Mouse (Mus musculus): Measurements from ENCODE around the gene Foxc1. TPM values are rescaled to one million over a fixed set of nuclear protein-coding genes. Genes with fewer than 3 reads are reported as not detected.

Gene Foxc1
- polyA plus RNA-seq, 1 experiment = 3.7 TPM

DNA sequence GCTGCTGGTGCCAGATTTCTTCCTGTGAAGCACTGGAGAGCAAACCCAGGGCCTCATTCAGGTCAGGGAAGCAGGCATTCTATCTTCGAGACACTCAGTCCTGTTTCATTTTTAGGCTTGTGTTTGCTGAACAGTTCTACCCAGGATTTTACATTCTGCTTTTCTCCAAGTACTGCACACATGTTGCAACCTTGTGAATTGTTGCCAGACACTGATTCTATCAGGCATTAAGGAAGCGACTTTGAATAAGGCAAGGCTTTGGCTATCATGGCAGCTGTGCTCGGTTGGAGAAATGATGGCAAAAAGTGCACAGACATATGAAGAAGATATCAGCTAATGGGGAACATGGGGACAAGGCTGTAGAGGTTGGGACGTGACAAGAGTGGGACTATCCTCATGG, 22.0 kb downstream of the Foxc1 start:
- Histone ChIP-seq H3K27me3 (replicated peaks; ENCODE audit: control insufficient read depth, insufficient read depth, low read length) (no peaks in the 10 kb centered on the region), H3K27ac (ENCODE audit: insufficient read depth, low read depth, low read length) (no peak overlapping the region), H3K36me3 (ENCODE audit: control insufficient read depth, insufficient read depth, low read length) (no peaks in the 10 kb centered on the region), H3K4me3 (ENCODE audit: insufficient read depth, low read depth, low read length) (no peak overlapping the region), H3K4me1 (ENCODE audit: control insufficient read depth, insufficient read depth, low read length) (no peaks in the 10 kb centered on the region)
- TF ChIP-seq POLR2A (IDR thresholded peaks at IDR 0.05; ENCODE audit: low read depth, low read length) (no peak), CTCF (conservative IDR thresholded peaks at IDR 0.05; ENCODE audit: insufficient read depth, insufficient read length, low read depth, low read length) (no peak)
- no peak for DNase-seq
- 92% methylated on average over 4 of the region's 4 CpGs for WGBS

DNA sequence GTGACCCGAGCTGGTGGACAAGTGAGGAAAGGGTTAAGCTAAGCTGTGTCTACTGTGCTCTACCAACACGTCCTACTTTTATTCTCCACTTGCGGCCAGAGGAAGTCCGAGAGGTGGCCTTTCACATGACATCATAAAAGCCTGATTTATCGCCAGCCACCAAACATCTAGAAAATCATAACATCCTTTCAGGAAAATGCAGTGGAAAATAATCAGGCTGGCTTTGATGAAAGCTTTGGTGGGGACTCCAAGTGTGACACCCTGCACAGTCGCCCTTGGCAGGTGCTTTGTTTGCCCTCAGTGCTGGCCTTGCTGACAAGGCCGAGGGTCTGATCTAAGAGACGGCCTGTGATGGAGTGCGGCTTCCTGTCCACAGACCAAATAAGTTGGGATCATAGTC, 23.9 kb downstream of the Foxc1 start:
- 59% methylated on average over 9 of the region's 9 CpGs for WGBS
- TF ChIP-seq CTCF (conservative IDR thresholded peaks at IDR 0.05; ENCODE audit: insufficient read depth, insufficient read length, low read depth, low read length) (no peak), POLR2A (IDR thresholded peaks at IDR 0.05; ENCODE audit: low read depth, low read length) (no peak)
- H3K4me1 ChIP-seq (ENCODE audit: control insufficient read depth, insufficient read depth, low read length) = no peaks in the 10 kb centered on the region
- no peaks in the 10 kb centered on the region for H3K27me3 ChIP-seq (replicated peaks; ENCODE audit: control insufficient read depth, insufficient read depth, low read length)
- H3K4me3 ChIP-seq (ENCODE audit: insufficient read depth, low read depth, low read length) = no peak overlapping the region
- H3K36me3 ChIP-seq (ENCODE audit: control insufficient read depth, insufficient read depth, low read length) = no peaks in the 10 kb centered on the region
- no peak overlapping the region for H3K27ac ChIP-seq (ENCODE audit: insufficient read depth, low read depth, low read length)
- DNase-seq = no peak

DNA sequence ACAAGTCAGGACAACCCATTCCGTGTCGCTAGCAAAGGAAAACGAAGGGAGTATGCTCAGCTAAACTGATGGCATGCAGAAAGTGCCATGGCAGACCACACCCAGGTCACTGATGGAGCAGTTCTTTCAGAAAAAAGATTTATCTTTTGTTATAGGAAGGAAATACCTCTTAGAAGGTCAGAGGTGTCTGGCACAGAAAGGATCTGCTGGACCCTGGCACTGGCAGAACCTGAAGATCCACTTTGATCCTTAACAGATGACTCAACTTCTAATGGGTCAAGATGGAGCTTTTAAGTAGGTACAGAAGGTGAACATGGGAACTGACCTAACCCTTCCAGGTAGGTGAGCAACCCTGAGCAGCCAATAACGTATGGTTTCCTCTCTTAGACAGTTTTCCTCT, 29.4 kb downstream of the Foxc1 start:
- no peaks in the 10 kb centered on the region for H3K4me1 ChIP-seq (ENCODE audit: control insufficient read depth, insufficient read depth, low read length)
- H3K36me3 ChIP-seq (ENCODE audit: control insufficient read depth, insufficient read depth, low read length) = no peaks in the 10 kb centered on the region
- no peak overlapping the region for H3K27ac ChIP-seq (ENCODE audit: insufficient read depth, low read depth, low read length)
- WGBS = 79% methylated on average over 4 of the region's 4 CpGs
- DNase-seq = no peak
- H3K4me3 ChIP-seq (ENCODE audit: insufficient read depth, low read depth, low read length) = no peak overlapping the region
- TF ChIP-seq POLR2A (IDR thresholded peaks at IDR 0.05; ENCODE audit: low read depth, low read length) = no peak
- H3K27me3 ChIP-seq (replicated peaks; ENCODE audit: control insufficient read depth, insufficient read depth, low read length) = no peaks in the 10 kb centered on the region

DNA sequence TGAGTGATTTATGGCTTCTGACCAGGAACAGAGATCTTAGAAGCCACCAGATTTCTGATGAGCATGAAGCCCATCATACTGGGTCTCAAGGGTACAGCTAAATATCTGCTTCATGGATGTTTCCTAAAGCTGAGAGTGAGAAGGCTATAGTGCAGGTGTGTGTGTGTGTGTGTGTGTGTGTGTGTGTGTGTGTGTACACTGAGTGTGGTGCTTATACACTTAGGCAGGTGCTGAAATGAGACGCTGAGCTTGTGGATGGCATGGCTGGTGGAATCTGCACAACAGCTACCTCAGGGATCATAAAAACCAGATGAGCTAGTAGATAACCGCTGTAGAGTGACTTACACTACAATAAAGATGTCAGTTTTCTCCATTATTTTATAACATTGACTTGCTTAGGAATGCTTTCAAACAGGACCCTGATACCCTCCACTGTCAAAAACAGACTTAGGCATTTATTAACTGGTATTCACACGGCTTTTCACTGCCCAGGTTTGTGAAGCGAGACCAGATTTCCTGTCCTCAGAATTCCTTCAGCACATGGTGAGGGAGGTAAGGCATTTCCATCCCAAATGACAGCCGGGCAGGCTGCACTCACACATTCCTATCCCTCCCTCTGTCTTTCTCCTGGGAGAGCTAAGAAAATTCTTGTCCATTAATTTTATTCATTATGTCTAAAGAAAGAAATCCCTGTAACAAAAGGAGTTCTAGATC, 43.0 kb downstream of the Foxc1 start:
- H3K4me3 ChIP-seq (ENCODE audit: insufficient read depth, low read depth, low read length) = no peak overlapping the region
- no peaks in the 10 kb centered on the region for H3K27me3 ChIP-seq (replicated peaks; ENCODE audit: control insufficient read depth, insufficient read depth, low read length)
- DNase-seq = peak; percentile 31
- no peak overlapping the region for H3K27ac ChIP-seq (ENCODE audit: insufficient read depth, low read depth, low read length)
- no peaks in the 10 kb centered on the region for H3K36me3 ChIP-seq (ENCODE audit: control insufficient read depth, insufficient read depth, low read length)
- 29% methylated on average over 5 of the region's 5 CpGs for WGBS
- no peaks in the 10 kb centered on the region; the same call in 1 of the 2 replicates for H3K4me1 ChIP-seq (ENCODE audit: control insufficient read depth, insufficient read depth, low read length)
- no peak for TF ChIP-seq POLR2A (IDR thresholded peaks at IDR 0.05; ENCODE audit: low read depth, low read length)
- TF ChIP-seq CTCF (conservative IDR thresholded peaks at IDR 0.05; ENCODE audit: insufficient read depth, insufficient read length, low read depth, low read length) = no peak

DNA sequence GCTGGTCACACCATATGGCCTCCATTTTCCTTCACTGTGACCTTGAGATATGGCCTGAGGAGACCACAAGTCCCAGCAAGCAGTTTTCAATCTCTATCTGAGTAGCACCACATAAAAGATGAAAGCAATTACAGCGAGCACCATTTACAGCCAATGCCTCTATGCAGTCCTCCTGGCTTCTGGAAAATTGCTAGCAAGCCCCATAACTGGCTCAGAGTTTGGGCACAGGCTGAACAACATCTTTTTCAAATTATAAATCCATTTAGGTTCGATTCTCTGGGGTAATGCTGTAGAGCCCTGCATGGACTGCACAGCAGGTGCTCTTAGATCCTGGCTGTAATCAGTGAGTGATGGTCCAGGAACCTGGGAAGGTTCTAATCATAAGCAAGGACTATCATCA, 47.1 kb downstream of the Foxc1 start:
- Histone ChIP-seq H3K27ac (ENCODE audit: insufficient read depth, low read depth, low read length) (no peak overlapping the region), H3K4me3 (ENCODE audit: insufficient read depth, low read depth, low read length) (no peak overlapping the region), H3K4me1 (ENCODE audit: control insufficient read depth, insufficient read depth, low read length) (no peaks in the 10 kb centered on the region; the same call in 1 of the 2 replicates), H3K36me3 (ENCODE audit: control insufficient read depth, insufficient read depth, low read length) (no peaks in the 10 kb centered on the region), H3K27me3 (replicated peaks; ENCODE audit: control insufficient read depth, insufficient read depth, low read length) (no peaks in the 10 kb centered on the region)
- 70% methylated on average over 2 of the region's 2 CpGs for WGBS
- TF ChIP-seq CTCF (conservative IDR thresholded peaks at IDR 0.05; ENCODE audit: insufficient read depth, insufficient read length, low read depth, low read length) = no peak
- TF ChIP-seq POLR2A (IDR thresholded peaks at IDR 0.05; ENCODE audit: low read depth, low read length) = no peak
- DNase-seq = no peak

DNA sequence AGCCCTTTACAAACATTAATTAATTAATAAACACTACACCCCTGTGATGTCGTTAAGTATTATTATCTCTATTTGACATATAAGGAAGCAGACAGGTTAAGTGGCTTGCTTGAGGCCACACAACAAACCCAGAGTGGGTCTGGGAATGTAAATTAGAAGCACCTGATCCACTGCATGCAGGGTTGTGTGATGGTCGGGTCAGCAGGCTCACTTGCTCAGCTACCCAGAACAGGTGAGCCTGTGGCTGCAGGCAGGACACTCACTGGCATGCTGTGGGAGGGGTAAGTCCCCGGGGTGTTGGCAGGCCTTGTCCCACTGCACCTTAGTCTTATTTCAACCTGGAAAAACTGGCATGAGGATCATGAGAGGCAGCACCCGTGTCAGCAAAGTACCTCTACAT, 47.6 kb downstream of the Foxc1 start:
- no peak overlapping the region for H3K4me3 ChIP-seq (ENCODE audit: insufficient read depth, low read depth, low read length)
- 48% methylated on average over 4 of the region's 4 CpGs for WGBS
- H3K27ac ChIP-seq (ENCODE audit: insufficient read depth, low read depth, low read length) = no peak overlapping the region
- no peaks in the 10 kb centered on the region for H3K27me3 ChIP-seq (replicated peaks; ENCODE audit: control insufficient read depth, insufficient read depth, low read length)
- no peaks in the 10 kb centered on the region; the same call in 1 of the 2 replicates for H3K4me1 ChIP-seq (ENCODE audit: control insufficient read depth, insufficient read depth, low read length)
- TF ChIP-seq POLR2A (IDR thresholded peaks at IDR 0.05; ENCODE audit: low read depth, low read length) (no peak), CTCF (conservative IDR thresholded peaks at IDR 0.05; ENCODE audit: insufficient read depth, insufficient read length, low read depth, low read length) (no peak)
- peak; percentile 14 for DNase-seq
- no peaks in the 10 kb centered on the region for H3K36me3 ChIP-seq (ENCODE audit: control insufficient read depth, insufficient read depth, low read length)

DNA sequence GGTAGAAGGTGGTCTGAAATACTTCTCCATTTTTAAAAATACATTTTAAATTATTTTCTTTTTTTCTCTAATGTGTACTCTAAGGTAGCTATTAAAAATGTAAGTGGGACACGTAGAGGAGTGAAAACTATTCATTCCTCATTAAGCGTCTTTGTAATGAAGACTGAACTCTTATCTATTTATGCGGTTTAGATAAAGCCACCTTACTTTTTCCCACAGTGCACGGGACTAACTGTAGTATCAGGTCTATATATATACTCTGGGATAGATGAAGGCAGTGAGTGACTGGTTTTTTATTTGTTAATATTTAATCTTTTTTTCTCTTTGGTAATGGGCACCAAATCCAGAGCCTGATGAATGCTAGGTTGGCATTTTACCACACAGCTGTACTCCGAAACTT, 53.8 kb downstream of the Foxc1 start:
- Histone ChIP-seq H3K27ac (ENCODE audit: insufficient read depth, low read depth, low read length) (no peak overlapping the region), H3K4me3 (ENCODE audit: insufficient read depth, low read depth, low read length) (no peak overlapping the region), H3K36me3 (ENCODE audit: control insufficient read depth, insufficient read depth, low read length) (no peaks in the 10 kb centered on the region), H3K4me1 (ENCODE audit: control insufficient read depth, insufficient read depth, low read length) (no peaks in the 10 kb centered on the region), H3K27me3 (replicated peaks; ENCODE audit: control insufficient read depth, insufficient read depth, low read length) (no peaks in the 10 kb centered on the region)
- no peak for DNase-seq
- 89% methylated on average over 5 of the region's 5 CpGs for WGBS
- TF ChIP-seq CTCF (conservative IDR thresholded peaks at IDR 0.05; ENCODE audit: insufficient read depth, insufficient read length, low read depth, low read length) = no peak
- TF ChIP-seq POLR2A (IDR thresholded peaks at IDR 0.05; ENCODE audit: low read depth, low read length) = no peak

Other genes starting within 250 kb of the Foxc1 start
- gene A530084C06Rik, start 247.3 kb upstream of the Foxc1 start, polyA plus RNA-seq (2012; rRNA removed) = 0.30 and 0.39 TPM in 2 replicates
- gene Foxf2, start 180.8 kb upstream of the Foxc1 start, polyA plus RNA-seq (2012; rRNA removed) = 0.10 TPM in 1 of 2 replicates, not detected in the other

Measured in kidney, adult 2 months (tissue).